Mouse (Mus musculus): ENCODE results near the gene Mtcl1.

The Mtcl1 gene

GRCm38 (mm10) chr17:66326552-66327045, 123.0 kb downstream of the Mtcl1 start:
- no peak for DNase-seq (ENCODE audit: low spot score in 2 of 2)

- DNase-seq (ENCODE audit: low spot score in 2 of 2) = no peak
These were observed 123.4 kb downstream of the Mtcl1 start for GRCm38 (mm10) chr17:66326204-66326545.

- no peak for DNase-seq (ENCODE audit: low spot score in 2 of 2)
These were observed 123.9 kb downstream of the Mtcl1 start for GRCm38 (mm10) chr17:66325440-66326203.

- DNase-seq (ENCODE audit: low spot score in 2 of 2) = no peak
These were observed 124.7 kb downstream of the Mtcl1 start for GRCm38 (mm10) chr17:66324836-66325235.

GRCm38 (mm10) chr17:66322646-66323255, 126.8 kb downstream of the Mtcl1 start:
- DNase-seq (ENCODE audit: low spot score in 2 of 2) = no peak

GRCm38 (mm10) chr17:66321933-66322332, 127.6 kb downstream of the Mtcl1 start:
- no peak for DNase-seq (ENCODE audit: low spot score in 2 of 2)

- no peak for DNase-seq (ENCODE audit: low spot score in 2 of 2)
These were observed 128.7 kb downstream of the Mtcl1 start for GRCm38 (mm10) chr17:66320716-66321372.

- no peak for DNase-seq (ENCODE audit: low spot score in 2 of 2)
These were observed 131.5 kb downstream of the Mtcl1 start for GRCm38 (mm10) chr17:66318031-66318430.

GRCm38 (mm10) chr17:66317576-66317975, 132.0 kb downstream of the Mtcl1 start:
- DNase-seq (ENCODE audit: low spot score in 2 of 2) = no peak

- no peak for DNase-seq (ENCODE audit: low spot score in 2 of 2)
These were observed 132.4 kb downstream of the Mtcl1 start for GRCm38 (mm10) chr17:66317156-66317555.

- no peak for DNase-seq (ENCODE audit: low spot score in 2 of 2)
These were observed 134.1 kb downstream of the Mtcl1 start for GRCm38 (mm10) chr17:66315451-66315850.

GRCm38 (mm10) chr17:66314566-66315285, 134.8 kb downstream of the Mtcl1 start:
- no peak for DNase-seq (ENCODE audit: low spot score in 2 of 2)

- DNase-seq (ENCODE audit: low spot score in 2 of 2) = no peak
These were observed 147.6 kb downstream of the Mtcl1 start for GRCm38 (mm10) chr17:66301906-66302305.

GRCm38 (mm10) chr17:66301267-66301666, 148.3 kb downstream of the Mtcl1 start:
- no peak for DNase-seq (ENCODE audit: low spot score in 2 of 2)

GRCm38 (mm10) chr17:66297721-66298120, 151.8 kb downstream of the Mtcl1 start:
- DNase-seq (ENCODE audit: low spot score in 2 of 2) = no peak

GRCm38 (mm10) chr17:66293581-66293980, 156.0 kb downstream of the Mtcl1 start:
- DNase-seq (ENCODE audit: low spot score in 2 of 2) = no peak

GRCm38 (mm10) chr17:66289894-66290293, 159.7 kb downstream of the Mtcl1 start:
- DNase-seq (ENCODE audit: low spot score in 2 of 2) = no peak
